Mouse (Mus musculus): ENCODE results near the gene Kifc3.

GRCm38 (mm10) chr8:95136218-95136617 lies 66.4 kb downstream of the Kifc3 start:
- TF ChIP-seq CTCF (IDR thresholded peaks at IDR 0.05; ENCODE audit: borderline replicate concordance, insufficient read depth, low read length) (no peak), POLR2A (IDR thresholded peaks at IDR 0.05; ENCODE audit: low read depth, low read length) (no peak)
